Mouse (Mus musculus): Measurements from ENCODE around the gene Cyp11a1. TPM values are rescaled to one million over a fixed set of nuclear protein-coding genes. Genes with fewer than 3 reads are reported as not detected.

The Cyp11a1 gene
- polyA plus RNA-seq (2015; fragmentation: Nextera tagmentation; extraction: Ambion mirVana): 0.30 and 0.38 TPM in 2 replicates

DNA sequence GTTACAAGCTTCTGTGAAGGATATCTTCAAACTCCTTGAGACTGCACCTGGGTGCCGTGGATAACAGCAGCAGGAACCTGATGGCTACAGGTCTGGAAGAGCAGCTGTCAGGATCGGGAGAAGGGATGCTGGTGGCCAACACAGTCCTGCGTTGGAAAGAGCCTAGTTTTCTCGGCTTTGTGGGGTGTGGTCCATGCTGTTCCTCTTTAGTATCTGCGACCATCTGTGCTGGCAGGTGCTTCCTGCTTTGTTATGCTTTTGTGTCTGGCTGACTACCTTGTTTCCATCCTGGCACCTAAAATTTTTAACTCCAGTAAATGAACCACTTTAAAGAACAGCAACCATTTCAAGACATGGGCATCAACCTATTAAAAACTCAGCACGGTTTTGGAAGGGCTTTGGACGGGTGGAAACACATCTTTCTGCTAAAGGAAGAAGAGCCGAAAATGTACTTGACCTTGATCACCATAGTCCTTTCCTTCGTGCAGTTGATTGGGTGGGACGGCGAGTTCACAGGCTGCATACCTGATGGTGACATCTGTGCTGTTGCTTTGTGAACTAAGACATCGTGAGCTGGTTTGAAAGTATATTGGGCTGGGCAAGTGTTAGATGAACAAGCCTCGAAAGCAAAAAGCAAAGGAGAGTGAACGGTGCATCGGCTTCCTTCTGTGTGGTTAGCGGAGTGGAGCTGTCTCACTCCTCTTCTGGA, at the start of gene Cyp11a1:
Cyp11a1 (plus strand) TSS at position 659 of the 709 bp plus-strand sequence.
- Histone ChIP-seq H3K9ac (replicated peaks) (no peak within 1 kb of the TSS), H3K4me3 (replicated peaks) (no peak within 1 kb of the TSS), H3K36me3 (no peaks in the 10 kb centered on the region), H3K9me3 (no peaks in the 10 kb centered on the region), H3K4me1 (replicated peaks) (peaks cover 16% of the 10 kb centered on the region), H3K27me3 (peaks cover 5% of the 10 kb centered on the region; the same call in 1 of the 2 replicates), H3K27ac (no peak within 1 kb of the TSS), H3K4me2 (replicated peaks) (no peak within 1 kb of the TSS)
- WGBS: 89% methylated on average over 16 of the region's 16 CpGs
- ATAC-seq: no peak

DNA sequence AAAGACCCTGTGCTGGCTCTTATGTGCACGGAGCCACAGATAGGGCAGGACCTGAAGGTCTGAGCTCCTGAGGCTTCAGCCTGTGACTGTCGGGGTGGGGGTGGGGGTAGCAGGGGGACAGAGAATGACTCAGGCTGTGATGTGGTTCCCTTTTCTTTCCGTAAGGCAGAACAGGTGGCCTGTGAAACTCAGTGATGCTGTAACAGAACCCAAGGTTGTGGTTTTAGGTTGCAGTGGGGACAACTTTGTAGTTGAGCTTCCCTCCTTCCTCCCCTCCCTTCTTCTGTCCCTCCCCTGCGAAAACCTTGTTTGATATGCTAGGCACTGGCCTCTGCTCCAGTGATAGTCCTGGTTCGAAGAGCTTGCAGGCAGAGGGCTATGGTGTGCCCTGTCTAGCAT, 49.4 kb upstream of the Cyp11a1 start:
- Histone ChIP-seq H3K4me1 (replicated peaks) (peaks cover 12% of the 10 kb centered on the region; the same call in 1 of the 2 replicates), H3K4me2 (replicated peaks) (no peak overlapping the region), H3K9ac (replicated peaks) (no peak overlapping the region), H3K27me3 (no peaks in the 10 kb centered on the region), H3K27ac (no peak overlapping the region), H3K36me3 (peaks cover 61% of the 10 kb centered on the region), H3K9me3 (no peaks in the 10 kb centered on the region), H3K4me3 (replicated peaks) (no peak overlapping the region)
- no peak for ATAC-seq
- WGBS: 84% methylated on average over 5 of the region's 5 CpGs

DNA sequence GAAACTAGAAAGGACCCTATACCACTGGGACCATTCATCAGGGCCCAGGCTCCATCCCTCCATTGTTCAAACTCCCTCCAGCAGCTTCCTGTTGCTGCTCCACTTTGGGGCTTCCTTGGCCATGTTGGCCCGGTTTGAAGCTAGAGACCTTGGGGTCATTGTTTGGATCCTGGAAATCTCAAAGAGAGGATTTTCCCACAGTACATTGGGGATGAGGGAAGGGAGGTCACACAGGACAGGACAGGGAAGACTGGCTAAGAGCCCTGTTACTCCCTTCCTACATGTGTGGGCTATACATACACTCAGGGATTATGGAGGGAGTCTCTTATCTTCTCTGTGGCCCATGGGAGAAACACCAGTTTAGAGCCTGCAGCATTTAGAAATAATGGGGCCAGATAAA, 47.6 kb upstream of the Cyp11a1 start:
- no peaks in the 10 kb centered on the region for H3K9me3 ChIP-seq
- H3K27ac ChIP-seq: no peak overlapping the region
- WGBS: 85% methylated on average over 1 of the region's 1 CpGs
- no peaks in the 10 kb centered on the region for H3K27me3 ChIP-seq
- no peak overlapping the region for H3K9ac ChIP-seq (replicated peaks)
- no peak overlapping the region for H3K4me3 ChIP-seq (replicated peaks)
- H3K4me1 ChIP-seq (replicated peaks): 0 out of 2 replicates have a peak, but pooled peaks cover 3% of the 10 kb centered on the region
- no peak for ATAC-seq
- H3K4me2 ChIP-seq (replicated peaks): no peak overlapping the region
- H3K36me3 ChIP-seq: peaks cover 63% of the 10 kb centered on the region

DNA sequence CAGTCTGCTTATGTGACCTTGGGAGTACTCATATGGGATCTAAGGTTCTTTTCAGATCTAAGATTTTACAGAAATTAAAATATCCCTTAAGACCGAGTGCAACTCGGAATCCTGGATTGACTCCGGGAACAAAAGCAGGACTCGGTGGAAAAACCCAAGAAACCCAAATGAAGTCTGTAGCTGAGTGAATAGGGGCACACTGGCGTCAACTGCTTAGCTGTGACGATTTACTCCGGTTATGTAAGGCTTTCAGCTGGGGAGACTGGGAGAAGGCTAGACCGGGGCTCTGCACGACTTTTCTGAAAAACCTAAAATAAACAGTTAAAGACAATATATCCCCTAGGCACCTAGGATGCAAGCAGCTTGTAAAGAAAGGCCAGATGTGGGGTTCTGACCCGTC, 46.8 kb upstream of the Cyp11a1 start:
- peaks cover 63% of the 10 kb centered on the region for H3K36me3 ChIP-seq
- H3K9me3 ChIP-seq: no peaks in the 10 kb centered on the region
- ATAC-seq: no peak
- WGBS: 79% methylated on average over 10 of the region's 10 CpGs
- H3K27ac ChIP-seq: no peak overlapping the region
- H3K9ac ChIP-seq (replicated peaks): no peak overlapping the region
- H3K27me3 ChIP-seq: no peaks in the 10 kb centered on the region
- H3K4me3 ChIP-seq (replicated peaks): no peak overlapping the region
- H3K4me2 ChIP-seq (replicated peaks): no peak overlapping the region
- no peaks in the 10 kb centered on the region; the same call in 1 of the 2 replicates for H3K4me1 ChIP-seq (replicated peaks)

GRCm38 (mm10) chr9:57959886-57960866, 46.0 kb upstream of the Cyp11a1 start:
- H3K4me1 ChIP-seq (replicated peaks): no peaks in the 10 kb centered on the region; the same call in 1 of the 2 replicates
- 91% methylated on average over 17 of the region's 17 CpGs for WGBS
- H3K9ac ChIP-seq (replicated peaks): no peak overlapping the region
- H3K4me3 ChIP-seq (replicated peaks): no peak overlapping the region
- H3K36me3 ChIP-seq: peaks cover 56% of the 10 kb centered on the region
- no peak overlapping the region for H3K4me2 ChIP-seq (replicated peaks)
- H3K9me3 ChIP-seq: no peaks in the 10 kb centered on the region
- H3K27me3 ChIP-seq: no peaks in the 10 kb centered on the region
- H3K27ac ChIP-seq: no peak overlapping the region
- no peak for ATAC-seq

- no peak for ATAC-seq
- Histone ChIP-seq H3K4me2 (replicated peaks) (no peak overlapping the region), H3K36me3 (peaks cover 46% of the 10 kb centered on the region), H3K9me3 (no peaks in the 10 kb centered on the region), H3K4me1 (replicated peaks) (no peaks in the 10 kb centered on the region; the same call in 1 of the 2 replicates), H3K27ac (no peak overlapping the region), H3K4me3 (replicated peaks) (no peak overlapping the region), H3K9ac (replicated peaks) (no peak overlapping the region), H3K27me3 (no peaks in the 10 kb centered on the region)
- WGBS: 87% methylated on average over 15 of the region's 15 CpGs
Measured at GRCm38 (mm10) chr9:57961226-57961625, 45.0 kb upstream of the Cyp11a1 start.

- Histone ChIP-seq H3K27ac (no peak overlapping the region), H3K4me3 (replicated peaks) (no peak overlapping the region), H3K9me3 (no peaks in the 10 kb centered on the region), H3K36me3 (peaks cover 37% of the 10 kb centered on the region), H3K4me2 (replicated peaks) (no peak overlapping the region), H3K4me1 (replicated peaks) (no peaks in the 10 kb centered on the region; the same call in 1 of the 2 replicates), H3K27me3 (no peaks in the 10 kb centered on the region), H3K9ac (replicated peaks) (no peak overlapping the region)
- WGBS: 74% methylated on average over 17 of the region's 17 CpGs
- no peak for ATAC-seq
Measured at GRCm38 (mm10) chr9:57961863-57962778, 44.1 kb upstream of the Cyp11a1 start.

GRCm38 (mm10) chr9:57963249-57963997, 42.8 kb upstream of the Cyp11a1 start:
- H3K27me3 ChIP-seq: no peaks in the 10 kb centered on the region
- H3K4me1 ChIP-seq (replicated peaks): no peaks in the 10 kb centered on the region; the same call in 1 of the 2 replicates
- no peak overlapping the region for H3K9ac ChIP-seq (replicated peaks)
- peaks cover 31% of the 10 kb centered on the region for H3K36me3 ChIP-seq
- ATAC-seq: no peak
- 94% methylated on average over 4 of the region's 4 CpGs for WGBS
- no peaks in the 10 kb centered on the region for H3K9me3 ChIP-seq
- H3K4me3 ChIP-seq (replicated peaks): no peak overlapping the region
- no peak overlapping the region for H3K27ac ChIP-seq
- H3K4me2 ChIP-seq (replicated peaks): no peak overlapping the region

DNA sequence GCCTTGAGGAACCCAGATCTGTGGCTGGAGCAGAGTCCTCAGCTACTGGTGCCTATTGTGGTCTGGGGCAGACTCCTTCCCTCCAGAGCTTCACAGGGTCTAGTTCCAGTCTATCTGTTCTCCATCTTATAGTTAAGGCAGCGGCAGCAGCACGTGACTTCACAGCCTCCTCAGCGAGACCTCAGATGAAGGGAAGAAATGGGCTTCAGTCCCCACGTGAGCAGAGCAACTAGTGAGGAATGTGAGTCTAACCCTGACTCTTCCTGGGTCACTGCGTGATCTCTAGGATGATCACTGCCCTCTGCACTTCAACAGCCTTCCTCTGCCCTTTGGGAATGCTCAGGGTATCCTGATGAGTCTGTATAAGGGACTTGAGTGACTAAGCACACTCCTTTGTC, 42.2 kb upstream of the Cyp11a1 start:
- Histone ChIP-seq H3K9me3 (no peaks in the 10 kb centered on the region), H3K4me2 (replicated peaks) (no peak overlapping the region), H3K36me3 (peaks cover 26% of the 10 kb centered on the region), H3K9ac (replicated peaks) (no peak overlapping the region), H3K27ac (no peak overlapping the region), H3K4me1 (replicated peaks) (no peaks in the 10 kb centered on the region; the same call in 1 of the 2 replicates), H3K27me3 (no peaks in the 10 kb centered on the region), H3K4me3 (replicated peaks) (no peak overlapping the region)
- 71% methylated on average over 5 of the region's 5 CpGs for WGBS
- ATAC-seq: no peak

DNA sequence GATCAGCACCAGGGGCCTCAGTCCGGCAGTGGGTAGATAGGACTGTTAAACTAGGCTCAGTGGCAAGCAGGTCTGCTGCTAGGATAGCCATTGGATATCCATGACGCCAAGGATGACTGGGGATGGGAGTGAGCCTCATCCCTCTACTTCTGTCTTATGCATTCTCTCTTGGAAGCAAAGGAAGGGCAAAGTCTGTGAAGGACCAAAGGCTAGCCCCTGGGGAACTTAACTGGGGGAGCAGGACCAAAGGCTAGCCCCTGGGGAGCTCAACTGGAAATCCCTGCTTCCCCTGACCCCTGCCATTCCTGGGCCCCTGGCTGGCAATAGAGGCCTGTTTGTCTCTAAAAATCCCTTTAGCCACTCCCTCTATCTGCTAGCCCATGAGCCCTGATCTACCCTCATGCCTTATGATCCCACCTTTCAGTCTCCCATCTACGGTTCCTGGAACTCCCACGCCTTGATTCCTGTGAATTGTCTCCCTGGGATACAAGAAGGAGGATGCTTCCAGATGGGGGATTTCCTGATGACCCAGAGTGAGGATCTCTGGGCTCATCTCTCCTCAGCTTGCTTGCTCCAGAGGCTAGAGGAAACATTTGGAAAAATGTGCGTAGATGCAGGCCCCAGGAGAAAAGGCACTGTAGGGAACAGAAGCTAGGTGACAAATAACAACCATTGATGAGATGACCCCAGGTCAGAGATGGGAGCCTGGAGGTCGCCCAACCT, 41.5 kb upstream of the Cyp11a1 start:
- Histone ChIP-seq H3K9me3 (no peaks in the 10 kb centered on the region), H3K4me3 (replicated peaks) (no peak overlapping the region), H3K27me3 (no peaks in the 10 kb centered on the region), H3K9ac (replicated peaks) (no peak overlapping the region), H3K27ac (no peak overlapping the region), H3K4me1 (replicated peaks) (no peaks in the 10 kb centered on the region; the same call in 1 of the 2 replicates), H3K4me2 (replicated peaks) (no peak overlapping the region), H3K36me3 (peaks cover 21% of the 10 kb centered on the region)
- WGBS: 76% methylated on average over 6 of the region's 6 CpGs
- no peak for ATAC-seq
